Mouse (Mus musculus) gastrocnemius, postnatal 4 days (tissue): ENCODE data around the gene Qrfp. TPM values are rescaled to one million over a fixed set of nuclear protein-coding genes. Genes with fewer than 3 reads are reported as not detected.

Source experiments
- DNase-seq, 2 experiments: peaks; one replicate each; pipeline ENCODE4 v3.0.0; 2021 to 2022; ENCODE audit warnings: low spot score in 2 of 2, mixed read lengths in 2 of 2
- long read RNA-seq, 2 experiments: library from polyadenylated mRNA; stranded (forward); transcript quantifications; one replicate each; pipeline ENCODE4 v2.0.0; 2021
- total RNA-seq, 2 experiments: library from RNA; stranded (reverse); gene quantifications; 2 replicates each; pipeline ENCODE4 v1.2.3; 2021

Qrfp gene
- not detected for total RNA-seq
- long read RNA-seq, experiment 1: 0 reads
- long read RNA-seq, experiment 2: 0 reads

DNA sequence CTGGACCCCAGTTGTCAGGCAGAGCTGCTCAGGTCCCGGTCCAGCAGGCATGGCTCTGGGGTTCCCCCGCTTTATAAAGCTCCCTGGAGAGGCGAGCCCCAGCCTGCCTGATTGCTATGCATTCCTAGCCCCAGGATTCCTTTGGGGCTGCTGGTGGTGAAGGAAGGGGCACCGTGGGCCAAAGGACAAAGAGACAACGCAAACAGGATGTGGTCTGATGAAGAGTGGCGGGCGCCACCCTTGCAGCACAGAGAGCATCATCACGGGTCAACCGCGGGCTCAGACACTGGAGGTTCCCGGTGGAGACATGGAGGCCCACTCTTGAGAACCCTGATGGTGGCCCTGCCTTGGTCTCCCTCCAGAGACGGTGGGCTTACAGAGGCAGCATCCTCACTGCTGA is at the start of gene Qrfp:
TSS of gene Qrfp (minus strand) at position 137 of the 400 bp plus-strand sequence.
- DNase-seq: no peak

DNA sequence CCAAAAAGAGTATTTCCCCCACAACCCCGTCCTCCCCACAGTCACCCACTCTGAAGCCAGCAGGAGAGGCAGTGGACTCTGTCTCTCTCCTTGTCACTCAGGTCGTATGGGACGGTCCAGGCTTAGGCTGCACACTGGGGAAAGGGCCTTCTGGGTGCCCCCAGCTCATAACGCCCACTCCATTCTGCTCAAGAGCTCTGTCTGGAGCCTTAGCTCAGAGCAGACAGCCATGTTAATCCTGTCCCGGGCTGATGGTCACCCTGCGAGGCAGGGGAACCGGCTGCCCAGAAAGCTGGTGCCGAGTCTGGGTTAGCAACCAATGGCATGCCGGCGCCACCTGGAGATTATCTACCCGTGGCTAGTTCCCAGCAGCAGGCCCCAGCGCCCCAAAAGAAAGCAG is 48.1 kb upstream of the Qrfp start:
- DNase-seq: no peak

GRCm38 (mm10) chr2:31857180-31857579 is 46.8 kb upstream of the Qrfp start:
- no peak for DNase-seq

DNA sequence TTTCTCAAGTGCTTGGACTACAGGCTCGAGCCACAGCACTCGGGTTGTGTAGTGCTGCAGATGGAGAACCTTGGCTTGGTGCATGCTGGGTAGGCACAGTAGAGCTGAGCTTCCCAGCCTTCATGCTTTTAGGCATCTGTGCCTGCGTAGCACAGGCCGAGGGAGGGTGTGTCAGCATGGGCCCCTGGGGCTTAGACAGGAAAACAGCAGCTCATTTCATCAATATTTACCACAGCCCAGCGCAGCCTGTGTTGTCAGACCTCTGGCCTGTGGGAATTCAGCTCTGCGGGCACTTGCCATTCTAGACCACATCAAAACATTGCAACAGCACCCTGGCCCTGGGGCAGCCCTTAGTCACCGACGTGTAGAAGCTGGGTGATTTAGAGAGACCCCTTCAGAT is 45.6 kb upstream of the Qrfp start:
- no peak for DNase-seq

GRCm38 (mm10) chr2:31850141-31850540 is 39.8 kb upstream of the Qrfp start:
- no peak for DNase-seq

- no peak for DNase-seq
Measured at GRCm38 (mm10) chr2:31847908-31848307, 37.5 kb upstream of the Qrfp start.

DNA sequence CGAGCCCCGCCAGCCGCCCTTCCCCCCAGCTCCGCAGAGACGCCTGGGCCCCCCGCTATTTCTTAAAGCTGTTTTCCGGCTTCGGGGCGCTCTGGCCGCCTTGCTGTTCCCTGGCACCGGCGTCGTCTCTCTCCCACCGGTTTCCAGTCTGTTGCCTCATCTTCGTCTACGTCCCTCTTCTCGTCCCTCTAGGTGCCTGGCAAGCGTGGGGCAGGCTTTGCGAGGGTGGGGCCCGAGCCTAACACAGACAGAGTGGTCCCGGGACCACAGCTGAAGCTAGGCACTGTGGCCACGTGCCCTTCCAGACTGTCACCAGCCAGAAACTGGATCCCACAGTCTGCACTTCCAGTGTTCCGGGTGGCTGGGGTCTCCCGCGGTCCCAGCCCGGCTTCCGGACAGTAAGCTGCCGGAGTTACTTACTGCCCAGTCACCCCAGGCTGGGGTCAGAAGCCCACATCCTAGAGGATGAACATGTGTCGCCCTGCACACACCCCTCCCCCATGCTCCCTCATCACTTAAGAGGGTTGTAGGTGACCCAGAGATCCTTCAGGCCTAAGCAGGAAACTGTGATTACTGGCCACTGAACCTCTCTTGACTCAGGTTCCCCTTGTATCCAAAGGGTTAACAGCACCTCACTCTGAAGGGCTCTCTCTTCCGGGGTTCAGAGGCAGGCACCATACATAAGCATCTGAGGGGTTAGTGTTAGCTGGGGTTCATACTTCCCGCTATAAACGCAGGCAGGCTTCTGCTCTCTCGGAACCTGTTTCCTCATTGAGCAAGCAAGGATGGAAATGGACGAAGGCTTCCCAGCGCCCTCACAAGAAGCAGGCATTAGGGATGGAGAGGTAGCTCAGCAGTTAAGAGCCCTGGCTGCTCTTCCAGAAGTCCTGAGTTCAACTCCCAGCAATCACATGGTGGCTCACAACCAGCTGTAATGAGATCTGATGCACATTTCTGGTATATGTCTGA is 36.6 kb upstream of the Qrfp start:
- no peak for DNase-seq

DNA sequence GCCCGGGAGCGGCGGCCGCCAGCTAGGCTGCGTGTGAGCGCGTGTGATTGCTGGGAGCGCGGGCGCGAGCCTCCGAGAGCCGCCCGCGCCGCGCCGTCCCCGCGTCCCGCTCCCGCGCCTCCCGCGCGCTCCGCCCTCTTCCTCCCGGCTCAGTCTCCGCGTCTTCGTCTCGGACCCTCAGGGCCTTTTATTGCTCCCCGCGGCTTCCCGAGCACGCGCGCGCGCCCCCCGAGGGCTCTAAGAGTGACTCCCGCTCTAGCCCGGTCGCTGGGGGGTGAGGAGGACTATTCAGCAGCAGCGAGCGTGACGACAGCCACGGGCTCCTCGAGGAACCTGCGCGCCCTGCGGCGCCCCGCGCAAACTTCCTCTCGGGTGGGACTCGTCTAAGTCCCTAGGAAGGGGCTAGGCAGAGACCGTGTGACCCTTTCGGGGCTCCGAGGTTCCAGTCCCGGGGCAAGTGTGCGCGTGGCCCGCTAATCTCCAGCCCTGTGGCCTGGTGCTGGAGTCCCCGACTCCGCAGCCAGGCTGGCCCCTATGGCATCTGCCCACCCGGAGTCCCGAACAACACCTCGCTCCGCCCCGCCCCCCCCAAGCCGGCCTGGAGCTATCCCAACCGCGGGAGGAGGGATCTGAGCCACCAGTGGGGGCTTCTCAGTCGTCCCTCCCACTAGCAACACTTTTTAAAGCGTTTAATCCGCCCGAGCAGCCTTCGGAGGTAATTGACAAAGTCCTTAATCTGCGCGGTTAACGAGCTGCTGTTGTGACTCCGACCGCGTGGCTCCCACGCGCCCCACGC is 35.7 kb upstream of the Qrfp start, which contains the start of gene Fibcd1:
TSS of gene Fibcd1 (minus strand) at position 110 of the 796 bp plus-strand sequence.
- DNase-seq: no peak

DNA sequence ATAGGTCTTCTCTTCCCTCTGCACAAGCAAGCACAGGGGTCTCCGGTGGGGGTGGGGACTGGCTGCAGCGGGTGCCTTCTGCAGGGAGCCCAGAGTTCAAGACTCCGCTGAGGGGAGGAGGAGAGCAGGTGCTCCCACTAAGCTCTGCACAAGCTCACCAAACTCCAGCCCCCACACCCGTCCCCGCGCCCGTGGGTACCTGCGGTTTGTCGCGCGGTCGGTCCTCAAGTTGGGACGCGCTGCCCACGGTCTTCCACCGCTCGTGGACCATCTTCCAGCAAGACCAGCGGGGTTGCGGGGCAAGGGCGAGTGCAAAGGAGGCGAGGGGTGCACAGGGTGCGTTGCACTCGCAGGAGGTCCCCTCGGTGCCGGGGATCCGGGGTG is 35.1 kb upstream of the Qrfp start:
- no peak for DNase-seq

- DNase-seq: no peak
Measured at GRCm38 (mm10) chr2:31844729-31845136, 34.4 kb upstream of the Qrfp start.

- no peak for DNase-seq
Measured at GRCm38 (mm10) chr2:31838868-31839267, 28.5 kb upstream of the Qrfp start.

GRCm38 (mm10) chr2:31836985-31837384 is 26.6 kb upstream of the Qrfp start:
- DNase-seq: no peak

DNA sequence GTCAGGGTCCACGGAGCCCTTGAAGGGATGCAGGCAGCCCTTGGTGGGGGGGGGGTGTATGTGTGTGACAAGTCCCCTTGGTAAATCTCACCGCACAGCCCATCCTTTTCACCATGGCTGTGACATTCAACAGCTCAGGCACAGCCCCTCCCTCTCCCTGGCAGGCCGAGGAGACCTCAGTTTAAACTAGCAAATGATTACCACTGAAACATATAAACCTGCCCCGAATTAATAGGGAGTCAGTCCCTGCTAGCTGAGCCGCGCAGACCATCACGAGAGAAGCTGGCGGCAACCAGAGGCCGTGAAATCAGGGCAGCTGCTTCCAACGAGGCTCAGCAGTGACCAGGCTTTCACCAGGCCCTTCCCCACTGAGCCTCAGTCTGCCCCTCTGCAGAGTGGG is 25.7 kb upstream of the Qrfp start:
- DNase-seq: no peak

GRCm38 (mm10) chr2:31828311-31828825 is 18.0 kb upstream of the Qrfp start:
- DNase-seq: no peak

DNA sequence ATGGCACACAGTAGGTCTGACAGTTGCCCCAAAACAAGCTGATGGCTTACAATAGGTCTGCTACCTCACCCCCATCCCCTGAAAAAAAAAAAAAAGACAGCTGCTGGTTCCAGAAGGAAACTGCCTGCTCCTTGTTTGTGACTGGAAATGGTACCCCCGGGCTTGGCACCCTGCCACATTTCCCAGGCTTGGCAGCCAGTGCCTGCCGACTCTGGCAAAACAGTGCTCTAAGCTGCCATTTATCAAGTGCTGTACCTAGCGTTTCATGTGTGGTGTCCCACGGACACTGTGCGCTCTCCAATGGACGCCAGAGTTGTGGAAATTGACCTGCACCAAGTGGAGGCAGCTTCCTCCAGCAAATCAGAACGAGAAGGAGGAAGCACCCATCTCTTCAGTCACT is 17.5 kb upstream of the Qrfp start:
- DNase-seq: no peak

- no peak for DNase-seq
Measured at GRCm38 (mm10) chr2:31826094-31827085, 16.0 kb upstream of the Qrfp start.

- DNase-seq: no peak
Measured at GRCm38 (mm10) chr2:31825469-31825911, 15.1 kb upstream of the Qrfp start.

DNA sequence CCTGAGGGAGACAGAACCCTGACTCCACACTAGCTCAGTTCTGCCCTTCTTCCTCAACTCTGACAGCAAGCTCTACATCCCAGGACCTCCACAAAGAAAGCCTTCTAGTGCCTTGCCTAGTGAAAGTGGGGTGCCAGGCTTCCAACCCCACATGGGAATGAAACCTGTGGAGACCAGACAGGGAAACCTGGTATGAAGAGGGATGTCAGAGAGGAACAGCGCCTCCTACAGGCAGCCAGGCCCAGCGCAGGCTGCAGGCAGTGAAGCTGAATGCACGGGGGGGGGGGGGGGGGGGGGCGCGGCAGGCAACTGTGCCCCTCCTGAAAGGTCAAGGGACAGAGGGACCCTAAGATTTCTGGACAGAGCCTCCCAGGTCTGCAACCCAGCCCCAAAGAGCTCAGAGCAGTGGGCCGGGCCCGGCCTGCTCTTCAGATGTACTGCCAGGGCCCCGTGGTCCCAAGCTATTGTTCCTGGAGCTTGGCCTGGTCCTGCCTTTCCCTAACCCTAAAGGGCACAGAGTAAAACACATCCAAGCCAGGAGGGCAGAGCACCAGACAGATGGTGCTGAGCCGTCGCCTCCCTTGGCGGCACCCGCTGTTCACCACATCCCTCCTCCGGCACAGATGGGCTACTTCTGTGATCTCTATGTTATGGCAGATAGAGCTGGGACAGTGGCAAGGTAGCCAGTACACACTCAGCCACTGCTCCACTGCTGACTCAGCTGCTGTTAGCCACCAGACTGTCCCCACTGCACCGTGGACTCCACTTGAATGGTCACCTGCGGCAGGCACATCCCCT is 13.8 kb upstream of the Qrfp start:
- DNase-seq: no peak

- DNase-seq: no peak
Measured at GRCm38 (mm10) chr2:31822524-31823371, 12.4 kb upstream of the Qrfp start.
